Mouse (Mus musculus) midbrain, embryonic 10.5 days (tissue): ENCODE measurements around the gene Trp53bp1. TPM values are rescaled to one million over a fixed set of nuclear protein-coding genes. Genes with fewer than 3 reads are reported as not detected.

ENCODE experiments used
- DNase-seq: peaks from one replicate; pipeline ENCODE4 v3.0.0-alpha.2; 2017; ENCODE audit warnings: low spot score
- H3K27ac ChIP-seq: fragments of 300-500 bp; sonication (generic); replicated peaks from 2 replicates; pipeline ENCODE4 v1.5.1; 2016; ENCODE audit warnings: mild to moderate bottlenecking
- H3K27me3 ChIP-seq: fragments of 300-500 bp; sonication (generic); 2 replicates; pipeline ENCODE4 v1.6.1; 2016; ENCODE audit warnings: low read depth, mild to moderate bottlenecking; ENCODE audit not compliant: poor library complexity, severe bottlenecking
- H3K36me3 ChIP-seq: fragments of 300-500 bp; sonication (generic); 2 replicates; pipeline ENCODE4 v1.6.1; 2016; ENCODE audit warnings: mild to moderate bottlenecking, moderate library complexity
- H3K4me1 ChIP-seq: fragments of 300-500 bp; sonication (generic); 2 replicates; pipeline ENCODE4 v1.6.1; 2016
- H3K4me3 ChIP-seq: fragments of 300-500 bp; sonication (generic); 2 replicates; pipeline ENCODE4 v1.5.1; 2016; ENCODE audit warnings: mild to moderate bottlenecking, moderate library complexity
- H3K9me3 ChIP-seq: fragments of 300-500 bp; sonication (generic); replicated peaks from 2 replicates; pipeline ENCODE4 v1.6.1; 2016; ENCODE audit warnings: mild to moderate bottlenecking
- WGBS: fragments of 180-500 bp; shearing (Covaris S2); methylation state at CpG from one replicate; pipeline ENCODE4 v1.1.7; 2016; 5-methylcytosine and 5-hydroxymethylcytosine counted together
- polyA plus RNA-seq: library from polyadenylated mRNA; unstranded; fragments of >200 nt; fragmentation: Nextera tagmentation; extraction: Ambion mirVana; gene quantifications from 2 replicates; pipeline ENCODE4 v1.2.1, GENCODE M21; 2016

Gene Trp53bp1
- polyA plus RNA-seq, 1 experiment from 2014 or later = 115 TPM

DNA sequence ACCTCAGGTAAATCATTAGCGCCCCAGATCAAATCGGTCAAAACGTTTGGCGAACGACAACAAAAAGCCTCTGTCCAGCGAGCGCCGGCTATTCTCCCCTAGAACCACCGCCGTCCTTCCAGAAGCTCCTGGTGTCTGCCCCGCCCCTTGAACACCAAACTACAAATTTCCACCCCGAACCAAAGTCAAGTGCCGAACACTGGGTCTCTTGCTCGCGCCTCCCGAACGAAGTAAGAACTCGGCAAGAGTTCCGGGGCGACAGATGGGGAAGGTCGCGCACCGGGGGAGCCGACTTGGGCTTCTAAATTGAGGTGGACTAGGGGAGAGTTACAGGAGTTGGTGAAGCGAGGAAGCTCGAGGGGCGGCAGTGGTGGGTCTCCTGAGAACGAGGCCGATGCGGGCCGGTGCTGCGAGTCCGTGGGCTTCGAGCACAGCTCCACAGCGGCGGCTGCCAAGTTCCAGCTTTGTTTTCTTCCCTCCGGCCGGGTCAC, 100.7 kb downstream of the Trp53bp1 start, which contains the start of gene Tubgcp4:
Gene Tubgcp4 (plus strand): TSS at position 174 of the 491 bp plus-strand sequence.
- no peak for DNase-seq
- no peaks in the 10 kb centered on the region for H3K27me3 ChIP-seq
- peak within 1 kb of the TSS; percentile 93 for H3K4me3 ChIP-seq
- H3K4me1 ChIP-seq = peaks cover 32% of the 10 kb centered on the region
- H3K36me3 ChIP-seq = peaks cover 50% of the 10 kb centered on the region
- H3K27ac ChIP-seq = peak within 1 kb of the TSS; percentile 93
- under 1% methylated on average over 38 of the region's 38 CpGs for WGBS
- no peaks in the 10 kb centered on the region for H3K9me3 ChIP-seq

DNA sequence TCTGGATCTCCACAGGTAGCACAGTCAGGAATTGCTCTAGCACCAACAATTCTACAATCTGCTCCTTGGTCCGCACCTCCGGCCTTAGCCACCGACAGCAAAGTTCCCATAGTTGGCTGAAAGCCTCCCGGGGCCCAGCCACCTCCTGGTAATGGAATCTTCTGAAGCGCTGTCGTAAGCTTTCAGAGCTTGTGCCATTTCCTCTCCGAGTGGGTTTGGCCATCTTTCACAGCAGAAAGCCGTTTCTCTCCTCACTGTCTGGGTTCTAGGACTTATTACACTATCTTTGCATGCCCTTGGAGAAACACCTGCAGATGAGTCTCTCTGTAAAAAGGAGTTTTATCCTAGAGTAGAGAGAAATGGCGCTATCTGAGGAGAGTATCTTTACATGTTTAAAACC, 101.3 kb downstream of the Trp53bp1 start:
- DNase-seq = no peak
- peak overlapping the region; percentile 93; the same call in 1 of the 2 replicates for H3K27ac ChIP-seq
- peaks cover 32% of the 10 kb centered on the region for H3K4me1 ChIP-seq
- no peaks in the 10 kb centered on the region for H3K27me3 ChIP-seq
- WGBS = 13% methylated on average over 9 of the region's 9 CpGs
- peaks cover 49% of the 10 kb centered on the region for H3K36me3 ChIP-seq
- H3K9me3 ChIP-seq = no peaks in the 10 kb centered on the region
- peak overlapping the region; percentile 93 for H3K4me3 ChIP-seq

DNA sequence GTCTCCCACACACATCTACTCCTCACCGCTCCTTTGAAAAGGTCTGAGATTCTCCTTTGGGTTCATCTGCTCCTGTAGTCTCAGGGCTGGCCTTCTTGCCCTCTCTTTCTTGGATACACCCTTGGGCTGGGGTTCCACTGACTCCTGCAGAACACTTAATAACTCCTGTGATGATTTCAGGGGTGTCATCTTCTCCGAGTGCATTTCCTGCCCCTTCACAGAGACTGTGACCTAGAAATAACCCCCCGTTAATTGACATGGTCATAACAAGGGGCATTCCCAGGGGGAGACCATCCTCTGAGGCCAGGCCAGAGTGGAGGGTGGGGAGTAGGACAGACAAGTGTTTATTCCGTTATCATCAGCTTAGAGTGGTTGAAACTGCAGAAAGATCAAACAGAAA, 102.0 kb downstream of the Trp53bp1 start:
- DNase-seq = no peak

DNA sequence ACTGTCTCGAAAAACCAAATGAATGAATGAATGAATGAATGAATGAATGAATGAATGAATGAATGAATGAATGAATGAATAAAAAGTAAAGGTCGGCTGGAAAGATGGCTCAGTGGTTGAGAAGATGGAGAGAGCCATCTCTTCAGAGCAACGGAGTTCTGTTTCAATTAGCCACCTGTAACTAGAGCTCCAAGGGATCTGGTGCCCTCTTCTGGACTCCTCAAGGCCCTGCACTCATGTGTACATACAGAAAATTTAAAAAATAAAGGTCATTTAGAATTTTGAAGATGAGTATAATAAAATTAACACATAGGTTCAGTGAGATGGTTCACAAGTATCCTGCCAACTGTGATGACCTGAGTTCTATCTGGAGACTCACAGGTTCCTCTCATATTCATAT, 118.1 kb downstream of the Trp53bp1 start:
- WGBS = 91% methylated on average over 3 of the region's 3 CpGs
- no peaks in the 10 kb centered on the region for H3K9me3 ChIP-seq
- H3K4me3 ChIP-seq = no peak overlapping the region
- no peak for DNase-seq
- no peak overlapping the region for H3K27ac ChIP-seq
- no peaks in the 10 kb centered on the region for H3K27me3 ChIP-seq
- peaks cover 68% of the 10 kb centered on the region for H3K36me3 ChIP-seq
- H3K4me1 ChIP-seq = no peaks in the 10 kb centered on the region

More for the DNA sequence above, 102.0 kb downstream of the Trp53bp1 start:
- Histone ChIP-seq H3K9me3 (no peaks in the 10 kb centered on the region), H3K4me3 (peak overlapping the region; percentile 93), H3K27me3 (no peaks in the 10 kb centered on the region), H3K27ac (no peak overlapping the region; the same call in 1 of the 2 replicates), H3K36me3 (peaks cover 48% of the 10 kb centered on the region), H3K4me1 (peaks cover 32% of the 10 kb centered on the region)
- 76% methylated on average over 4 of the region's 4 CpGs for WGBS

DNA sequence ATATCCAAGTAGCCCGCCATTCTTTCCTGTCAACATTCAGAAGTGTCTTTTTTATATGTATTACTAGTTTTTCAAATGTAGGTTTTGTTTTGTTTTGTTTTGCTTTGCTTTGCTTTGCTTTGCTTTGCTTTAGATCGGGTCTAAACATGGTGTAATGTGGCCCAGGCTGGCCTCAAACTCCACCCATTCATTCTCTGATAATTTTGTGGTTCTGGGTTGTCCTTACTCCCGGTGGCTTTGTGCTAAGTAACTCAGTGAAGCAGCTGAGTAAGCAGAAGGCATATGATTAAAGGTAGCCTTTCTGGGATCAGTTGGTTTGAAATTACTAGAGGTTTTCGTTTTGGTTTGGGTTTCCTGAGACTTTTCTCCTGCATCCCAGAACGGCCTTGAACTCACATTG, 121.5 kb downstream of the Trp53bp1 start:
- no peaks in the 10 kb centered on the region for H3K9me3 ChIP-seq
- 86% methylated on average over 5 of the region's 5 CpGs for WGBS
- no peaks in the 10 kb centered on the region for H3K27me3 ChIP-seq
- H3K4me3 ChIP-seq = no peak overlapping the region
- no peak overlapping the region for H3K27ac ChIP-seq
- peaks cover 64% of the 10 kb centered on the region for H3K36me3 ChIP-seq
- no peak for DNase-seq
- H3K4me1 ChIP-seq = no peaks in the 10 kb centered on the region

Other genes starting within 250 kb of the Trp53bp1 start
- gene Epb42, start 234.3 kb downstream of the Trp53bp1 start, polyA plus RNA-seq = 6.3 and 7.4 TPM in 2 replicates
- gene Tgm5, start 185.6 kb downstream of the Trp53bp1 start, polyA plus RNA-seq = not detected in 2 replicates
- not detected in 2 replicates for gene Tgm7, start 161.6 kb downstream of the Trp53bp1 start, polyA plus RNA-seq
- 29.6 and 34.0 TPM in 2 replicates for gene Adal, start 131.0 kb downstream of the Trp53bp1 start, polyA plus RNA-seq
- gene Lcmt2, start 130.8 kb downstream of the Trp53bp1 start, polyA plus RNA-seq = 21.9 and 22.8 TPM in 2 replicates
- 81.2 and 84.2 TPM in 2 replicates for gene Tubgcp4, start 100.8 kb downstream of the Trp53bp1 start, polyA plus RNA-seq
- gene Zscan29, start 100.3 kb downstream of the Trp53bp1 start, polyA plus RNA-seq = 13.2 and 13.8 TPM in 2 replicates
- gene Map1a, start 18.2 kb upstream of the Trp53bp1 start, polyA plus RNA-seq = 7.8 and 11.4 TPM in 2 replicates
- 11.2 and 11.4 TPM in 2 replicates for gene Ppip5k1, start 84.0 kb upstream of the Trp53bp1 start, polyA plus RNA-seq
- gene Ckmt1, start 86.3 kb upstream of the Trp53bp1 start, polyA plus RNA-seq = 1.5 and 3.9 TPM in 2 replicates
- gene Strc, start 115.8 kb upstream of the Trp53bp1 start, polyA plus RNA-seq = not detected in 2 replicates
- gene Pdia3, start 142.4 kb upstream of the Trp53bp1 start, polyA plus RNA-seq = 549 and 624 TPM in 2 replicates
- gene Catsper2, start 142.4 kb upstream of the Trp53bp1 start, polyA plus RNA-seq = 2.7 and 4.1 TPM in 2 replicates
- 2.2 and 2.5 TPM in 2 replicates for gene Ell3, start 172.9 kb upstream of the Trp53bp1 start, polyA plus RNA-seq
- gene Serf2, start 177.8 kb upstream of the Trp53bp1 start, polyA plus RNA-seq = 488 and 493 TPM in 2 replicates
- gene Hypk, start 181.9 kb upstream of the Trp53bp1 start, polyA plus RNA-seq = 125 and 129 TPM in 2 replicates
- gene Serinc4, start 185.4 kb upstream of the Trp53bp1 start, polyA plus RNA-seq = 0.28 and 0.88 TPM in 2 replicates
- gene Mfap1b, start 202.7 kb upstream of the Trp53bp1 start, polyA plus RNA-seq = 53.2 and 57.2 TPM in 2 replicates
- gene Mfap1a, start 235.3 kb upstream of the Trp53bp1 start, polyA plus RNA-seq = 26.4 and 29.0 TPM in 2 replicates
- gene Wdr76, start 235.3 kb upstream of the Trp53bp1 start, polyA plus RNA-seq = 13.0 and 14.0 TPM in 2 replicates